Mouse (Mus musculus): ENCODE data around the gene Tuba4a. TPM values are rescaled to one million over a fixed set of nuclear protein-coding genes. Genes with fewer than 3 reads are reported as not detected.

The Tuba4a gene
- polyA plus RNA-seq, 1 experiment from 2014 or later: 355 TPM

Small RNA genes lying within 50 kb of the gene (microRNA-seq; reads per million reads assigned to microRNA genes)
- gene Gm27943: not detected

Other genes starting within 250 kb of the Tuba4a start
- gene Nhej1, start 94.7 kb downstream of the Tuba4a start, polyA plus RNA-seq (2015; fragmentation: Nextera tagmentation; extraction: Ambion mirVana): 5.6 and 6.0 TPM in 2 replicates
- gene Slc23a3, start 86.0 kb downstream of the Tuba4a start, polyA plus RNA-seq (2015; fragmentation: Nextera tagmentation; extraction: Ambion mirVana): 2.5 and 2.6 TPM in 2 replicates
- 46.2 and 51.1 TPM in 2 replicates for gene Cnppd1, start 77.2 kb downstream of the Tuba4a start, polyA plus RNA-seq (2015; fragmentation: Nextera tagmentation; extraction: Ambion mirVana)
- gene Retreg2, start 77.1 kb downstream of the Tuba4a start, polyA plus RNA-seq (2015; fragmentation: Nextera tagmentation; extraction: Ambion mirVana): 47.7 and 52.7 TPM in 2 replicates
- gene Zfand2b, start 51.2 kb downstream of the Tuba4a start, polyA plus RNA-seq (2015; fragmentation: Nextera tagmentation; extraction: Ambion mirVana): 41.0 and 41.1 TPM in 2 replicates
- gene Abcb6, start 39.5 kb downstream of the Tuba4a start, polyA plus RNA-seq (2015; fragmentation: Nextera tagmentation; extraction: Ambion mirVana): 55.5 and 56.5 TPM in 2 replicates
- 9.2 and 12.0 TPM in 2 replicates for gene Ankzf1, start 27.7 kb downstream of the Tuba4a start, polyA plus RNA-seq (2015; fragmentation: Nextera tagmentation; extraction: Ambion mirVana)
- gene Atg9a, start 27.7 kb downstream of the Tuba4a start, polyA plus RNA-seq (2015; fragmentation: Nextera tagmentation; extraction: Ambion mirVana): 26.5 and 28.5 TPM in 2 replicates
- gene Glb1l, start 9.1 kb downstream of the Tuba4a start, polyA plus RNA-seq (2015; fragmentation: Nextera tagmentation; extraction: Ambion mirVana): 3.7 and 3.9 TPM in 2 replicates
- gene Stk16, start 9.0 kb downstream of the Tuba4a start, polyA plus RNA-seq (2015; fragmentation: Nextera tagmentation; extraction: Ambion mirVana): 73.3 and 73.4 TPM in 2 replicates
- gene A630095N17Rik, start 12.2 kb upstream of the Tuba4a start, polyA plus RNA-seq (2015; fragmentation: Nextera tagmentation; extraction: Ambion mirVana): 0.25 TPM in 1 of 2 replicates, not detected in the other
- 33.8 and 33.9 TPM in 2 replicates for gene Dnajb2, start 16.5 kb upstream of the Tuba4a start, polyA plus RNA-seq (2015; fragmentation: Nextera tagmentation; extraction: Ambion mirVana)
- 0.04 and 0.11 TPM in 2 replicates for gene Ptprn, start 44.6 kb upstream of the Tuba4a start, polyA plus RNA-seq (2015; fragmentation: Nextera tagmentation; extraction: Ambion mirVana)
- 0.15 TPM in 1 of 2 replicates, not detected in the other for gene Resp18, start 58.5 kb upstream of the Tuba4a start, polyA plus RNA-seq (2015; fragmentation: Nextera tagmentation; extraction: Ambion mirVana)
- 52.4 and 52.7 TPM in 2 replicates for gene Dnpep, start 98.1 kb upstream of the Tuba4a start, polyA plus RNA-seq (2015; fragmentation: Nextera tagmentation; extraction: Ambion mirVana)
- 7.2 and 13.9 TPM in 2 replicates for gene Des, start 140.5 kb upstream of the Tuba4a start, polyA plus RNA-seq (2015; fragmentation: Nextera tagmentation; extraction: Ambion mirVana)
- gene Speg, start 155.4 kb upstream of the Tuba4a start, polyA plus RNA-seq (2015; fragmentation: Nextera tagmentation; extraction: Ambion mirVana): 7.6 and 8.0 TPM in 2 replicates
- gene Gmppa, start 216.1 kb upstream of the Tuba4a start, polyA plus RNA-seq (2015; fragmentation: Nextera tagmentation; extraction: Ambion mirVana): 32.5 and 35.7 TPM in 2 replicates
- 0.06 TPM in 1 of 2 replicates, not detected in the other for gene Asic4, start 230.6 kb upstream of the Tuba4a start, polyA plus RNA-seq (2015; fragmentation: Nextera tagmentation; extraction: Ambion mirVana)

Data from liver, embryonic 16.5 days (tissue).